Mouse (Mus musculus) embryonic facial prominence, embryonic 14.5 days (tissue): ENCODE data around the gene Thbs4. TPM values are rescaled to one million over a fixed set of nuclear protein-coding genes. Genes with fewer than 3 reads are reported as not detected.

ENCODE experiments used
- ATAC-seq: fragments of 200-750 bp; cut with Nextera tagmentation; 2 replicates; pipeline ENCODE4 v1.8.0; 2017; ENCODE audit warnings: low read depth, moderate number of reproducible peaks, moderate TSS enrichment
- DNase-seq: peaks from one replicate; pipeline ENCODE4 v3.0.0-alpha.2; 2015; ENCODE audit warnings: low spot score
- H3K27ac ChIP-seq: fragments of 300-500 bp; sonication (generic); replicated peaks from 2 replicates; pipeline ENCODE4 v1.5.1; 2014; ENCODE audit warnings: low read depth, mild to moderate bottlenecking, low read length, moderate library complexity
- H3K27me3 ChIP-seq: fragments of 300-500 bp; sonication (generic); replicated peaks from 2 replicates; pipeline ENCODE4 v1.6.1; 2014; ENCODE audit warnings: low read length; ENCODE audit not compliant: control insufficient read depth, insufficient read depth
- H3K36me3 ChIP-seq: fragments of 300-500 bp; sonication (generic); 2 replicates; pipeline ENCODE4 v1.6.1; 2014; ENCODE audit warnings: low read length, mixed read lengths; ENCODE audit not compliant: control insufficient read depth, insufficient read depth
- H3K4me1 ChIP-seq: fragments of 300-500 bp; sonication (generic); 2 replicates; pipeline ENCODE4 v1.6.1; 2014; ENCODE audit warnings: antibody characterized with exemption, low read length; ENCODE audit not compliant: control insufficient read depth, insufficient read depth
- H3K4me2 ChIP-seq: fragments of 300-500 bp; sonication (generic); 2 replicates; pipeline ENCODE4 v1.6.1; 2014; ENCODE audit warnings: low read depth, mild to moderate bottlenecking, low read length, moderate library complexity, mixed read lengths
- H3K4me3 ChIP-seq: fragments of 300-500 bp; sonication (generic); 2 replicates; pipeline ENCODE4 v1.5.1; 2014; ENCODE audit warnings: low read depth, mild to moderate bottlenecking, low read length
- H3K9ac ChIP-seq: fragments of 300-500 bp; sonication (generic); 2 replicates; pipeline ENCODE4 v1.6.1; 2014; ENCODE audit warnings: low read depth, mild to moderate bottlenecking, low read length, moderate library complexity, mixed read lengths
- H3K9me3 ChIP-seq: fragments of 300-500 bp; sonication (generic); 2 replicates; pipeline ENCODE4 v1.6.1; 2016; ENCODE audit warnings: low read length; ENCODE audit not compliant: control insufficient read depth
- WGBS: fragments of 180-500 bp; shearing (Covaris S2); extraction: QIAGEN DNeasy Blood & Tissue Kit; methylation state at CpG from one replicate; pipeline ENCODE4 v1.1.7; 2014; 5-methylcytosine and 5-hydroxymethylcytosine counted together
- polyA plus RNA-seq: library from polyadenylated mRNA; unstranded; fragments of >200 nt; fragmentation: Nextera tagmentation; extraction: Ambion mirVana; gene quantifications from 2 replicates; pipeline ENCODE4 v1.2.1, GENCODE M21; 2014

Thbs4 gene
- polyA plus RNA-seq, 1 experiment from 2014 or later, result 56.8 TPM

DNA sequence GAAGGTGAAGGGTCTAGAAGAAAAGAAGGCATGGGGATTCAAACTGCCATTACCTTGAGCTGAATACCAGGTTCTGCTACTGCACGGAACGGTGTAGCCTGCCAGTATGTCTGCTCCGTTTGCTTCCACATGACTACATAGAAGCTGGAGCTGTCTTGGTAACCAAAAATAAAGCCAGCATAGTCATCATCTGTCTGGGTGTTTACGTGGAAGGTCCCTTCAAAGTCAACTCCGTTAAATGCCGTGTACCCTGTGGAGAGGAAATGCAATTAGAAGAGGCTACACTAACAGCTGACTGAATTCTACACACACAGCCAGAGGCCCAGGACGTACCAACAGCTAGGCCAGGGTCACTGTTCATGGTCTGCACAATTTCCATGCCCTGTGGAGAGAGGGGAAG lies 39.6 kb downstream of the Thbs4 start:
- 73% methylated on average over 7 of the region's 7 CpGs for WGBS

GRCm38 (mm10) chr13:92753676-92754075 lies 40.9 kb downstream of the Thbs4 start:
- Histone ChIP-seq H3K4me1 (no peaks in the 10 kb centered on the region), H3K4me2 (no peak overlapping the region), H3K36me3 (no peaks in the 10 kb centered on the region), H3K27ac (no peak overlapping the region), H3K9ac (no peak overlapping the region), H3K4me3 (no peak overlapping the region), H3K27me3 (0 out of 2 replicates have a peak, but pooled peaks cover 3% of the 10 kb centered on the region), H3K9me3 (no peaks in the 10 kb centered on the region)
- no peak for ATAC-seq
- 80% methylated on average over 8 of the region's 8 CpGs for WGBS
- no peak for DNase-seq

More for the DNA sequence above, 39.6 kb downstream of the Thbs4 start:
- no peak overlapping the region for H3K4me3 ChIP-seq
- no peaks in the 10 kb centered on the region for H3K9me3 ChIP-seq
- DNase-seq (no peak), ATAC-seq (no peak)
- H3K27ac ChIP-seq, result no peak overlapping the region
- no peak overlapping the region for H3K9ac ChIP-seq
- H3K36me3 ChIP-seq, result no peaks in the 10 kb centered on the region
- 0 out of 2 replicates have a peak, but pooled peaks cover 2% of the 10 kb centered on the region for H3K27me3 ChIP-seq
- H3K4me1 ChIP-seq, result no peaks in the 10 kb centered on the region
- no peak overlapping the region for H3K4me2 ChIP-seq

DNA sequence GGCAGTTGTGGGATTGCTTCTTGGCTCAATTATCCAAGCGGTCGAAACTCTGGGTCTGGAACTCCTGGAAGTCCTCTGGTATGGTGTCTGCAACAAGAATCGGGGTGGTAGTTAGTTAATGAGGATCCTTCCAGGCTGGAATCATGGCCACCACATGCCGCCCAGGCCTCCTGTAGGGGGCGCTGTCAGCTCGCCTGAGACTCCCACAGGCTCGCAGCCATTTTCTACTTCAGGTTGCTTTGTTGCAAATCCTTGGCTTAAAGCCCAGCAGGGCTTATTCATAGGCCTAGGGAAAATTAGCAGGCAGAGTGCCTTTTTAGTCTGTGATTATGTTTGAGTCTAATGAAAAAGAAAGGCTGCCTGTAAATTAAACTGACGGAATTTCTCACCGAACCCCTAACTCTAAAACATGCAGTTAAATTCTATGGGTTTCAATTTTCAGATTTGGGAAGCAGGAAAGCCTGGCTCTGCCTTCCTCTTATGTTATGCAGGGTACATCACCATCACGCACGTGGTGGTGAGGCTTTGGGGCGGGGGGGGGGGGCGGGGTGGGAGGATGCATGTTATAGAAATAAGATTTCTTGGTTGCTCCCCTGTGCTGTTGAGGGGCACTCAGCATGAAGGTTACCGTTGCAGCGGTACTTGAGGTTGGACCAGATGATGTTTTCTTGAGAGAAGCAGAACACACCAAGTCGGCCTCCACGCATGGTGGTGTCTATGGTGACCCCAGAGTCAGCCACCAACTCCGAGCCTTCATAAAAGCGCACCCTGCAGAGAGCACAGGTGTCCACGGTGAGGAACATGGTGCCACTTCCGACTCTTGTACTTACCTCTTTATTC lies 42.7 kb downstream of the Thbs4 start:
- Histone ChIP-seq H3K4me3 (no peak overlapping the region), H3K9me3 (no peaks in the 10 kb centered on the region), H3K4me1 (no peaks in the 10 kb centered on the region), H3K9ac (no peak overlapping the region), H3K4me2 (peak overlapping the region; percentile 39), H3K27me3 (0 out of 2 replicates have a peak, but pooled peaks cover 3% of the 10 kb centered on the region), H3K27ac (0 out of 2 replicates have a peak overlapping the region, but pooled peaks have one; percentile 28), H3K36me3 (no peaks in the 10 kb centered on the region)
- 57% methylated on average over 21 of the region's 21 CpGs for WGBS
- ATAC-seq, result peak; percentile 90
- DNase-seq, result peak; percentile 96

GRCm38 (mm10) chr13:92750976-92751518 lies 43.6 kb downstream of the Thbs4 start:
- H3K36me3 ChIP-seq, result no peaks in the 10 kb centered on the region
- H3K27ac ChIP-seq, result 0 out of 2 replicates have a peak overlapping the region, but pooled peaks have one; percentile 28
- ATAC-seq, result peak; percentile 73
- DNase-seq, result peak; percentile 90
- peak overlapping the region; percentile 39 for H3K4me2 ChIP-seq
- H3K27me3 ChIP-seq, result 0 out of 2 replicates have a peak, but pooled peaks cover 3% of the 10 kb centered on the region
- WGBS, result 8% methylated on average over 7 of the region's 7 CpGs
- H3K9me3 ChIP-seq, result no peaks in the 10 kb centered on the region
- no peak overlapping the region for H3K4me3 ChIP-seq
- H3K9ac ChIP-seq, result no peak overlapping the region
- no peaks in the 10 kb centered on the region for H3K4me1 ChIP-seq

- Histone ChIP-seq H3K4me2 (no peak overlapping the region), H3K27ac (no peak overlapping the region), H3K4me1 (no peaks in the 10 kb centered on the region), H3K4me3 (no peak overlapping the region), H3K9me3 (no peaks in the 10 kb centered on the region), H3K36me3 (no peaks in the 10 kb centered on the region), H3K9ac (no peak overlapping the region), H3K27me3 (no peaks in the 10 kb centered on the region)
- ATAC-seq, result no peak
- no peak for DNase-seq
- WGBS, result 80% methylated on average over 5 of the region's 5 CpGs
Measured at GRCm38 (mm10) chr13:92743337-92743736, 51.3 kb downstream of the Thbs4 start.

DNA sequence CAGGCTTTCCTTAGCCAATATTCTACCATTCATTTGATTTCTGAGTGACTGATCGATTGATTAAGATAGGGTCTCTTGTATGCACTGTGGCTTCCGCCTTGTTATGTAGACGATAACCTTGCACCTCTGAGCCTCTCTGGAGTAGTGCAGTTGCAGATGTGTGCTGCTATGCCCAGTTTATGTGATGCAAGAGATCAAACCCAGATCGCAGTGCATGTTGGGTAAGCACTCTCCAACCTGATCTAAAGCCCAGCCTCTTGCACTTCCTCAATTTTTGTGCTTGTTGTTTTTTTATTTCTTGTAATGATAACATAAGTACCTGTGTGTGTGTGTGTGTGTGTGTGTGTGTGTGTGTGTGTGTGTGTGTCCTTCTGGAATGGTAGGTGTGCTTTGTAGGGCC lies 51.7 kb downstream of the Thbs4 start:
- no peak overlapping the region for H3K27ac ChIP-seq
- no peaks in the 10 kb centered on the region for H3K9me3 ChIP-seq
- DNase-seq (no peak), ATAC-seq (no peak)
- WGBS, result 94% methylated on average over 4 of the region's 4 CpGs
- H3K27me3 ChIP-seq, result no peaks in the 10 kb centered on the region
- H3K9ac ChIP-seq, result no peak overlapping the region
- no peaks in the 10 kb centered on the region for H3K4me1 ChIP-seq
- H3K4me2 ChIP-seq, result no peak overlapping the region
- H3K36me3 ChIP-seq, result no peaks in the 10 kb centered on the region
- H3K4me3 ChIP-seq, result no peak overlapping the region

DNA sequence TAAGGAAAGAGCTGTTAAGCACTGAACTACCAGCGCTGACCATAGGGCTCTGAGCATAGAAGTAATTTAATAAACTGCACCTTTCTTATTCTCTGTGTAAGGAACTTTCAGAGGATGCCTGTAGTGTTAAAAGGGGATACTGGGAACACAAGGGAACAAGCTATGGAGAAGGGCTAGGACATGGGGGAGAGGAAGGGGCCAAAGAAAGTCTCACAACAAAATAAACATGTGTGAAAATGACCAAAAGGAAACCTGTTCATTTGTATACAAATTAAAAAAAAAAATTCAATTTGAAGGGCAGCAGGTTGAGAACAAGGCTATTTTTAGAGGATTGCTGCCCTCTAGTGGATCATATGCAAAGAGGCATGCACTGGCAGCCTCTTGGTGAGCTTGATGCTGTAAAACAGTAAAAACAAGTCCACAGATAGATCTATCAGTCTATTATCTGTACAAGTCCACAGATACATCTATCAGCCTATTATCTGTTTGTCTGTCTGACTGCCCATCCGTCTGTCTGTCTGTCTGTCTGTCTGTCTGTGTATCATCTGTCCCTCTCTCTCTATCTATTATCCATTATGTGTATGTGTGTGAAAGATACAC lies 53.8 kb downstream of the Thbs4 start:
- ATAC-seq (0 out of 2 replicates have a peak, but pooled peaks have one; percentile 56), DNase-seq (peak; percentile 83)
- 7% methylated on average over 2 of the region's 2 CpGs for WGBS
- no peak overlapping the region for H3K27ac ChIP-seq
- H3K4me1 ChIP-seq, result no peaks in the 10 kb centered on the region
- H3K9ac ChIP-seq, result no peak overlapping the region
- H3K9me3 ChIP-seq, result no peaks in the 10 kb centered on the region
- no peaks in the 10 kb centered on the region for H3K36me3 ChIP-seq
- H3K4me2 ChIP-seq, result no peak overlapping the region
- no peaks in the 10 kb centered on the region for H3K27me3 ChIP-seq
- H3K4me3 ChIP-seq, result no peak overlapping the region

DNA sequence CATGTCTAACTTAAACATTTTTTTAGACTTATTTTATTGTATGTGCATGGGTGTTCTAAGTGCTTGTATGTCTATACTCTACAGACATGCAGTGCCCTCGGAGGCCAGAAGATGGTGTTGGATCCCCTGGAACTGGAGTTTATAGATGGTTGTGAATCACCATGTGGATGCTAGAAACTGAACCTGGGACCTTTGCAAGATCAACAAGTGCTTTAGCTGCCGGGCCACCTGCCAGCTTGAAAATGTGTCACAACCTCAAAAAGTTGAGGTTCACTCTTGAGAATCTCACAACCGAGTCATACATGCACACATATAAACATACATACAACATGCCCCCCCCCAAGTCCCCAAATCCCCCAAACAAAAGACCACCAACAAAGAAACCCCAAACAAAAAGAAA lies 54.8 kb downstream of the Thbs4 start:
- no peak overlapping the region for H3K4me3 ChIP-seq
- no peak overlapping the region for H3K4me2 ChIP-seq
- WGBS, result 86% methylated on average over 3 of the region's 3 CpGs
- no peaks in the 10 kb centered on the region for H3K9me3 ChIP-seq
- no peak overlapping the region for H3K27ac ChIP-seq
- no peaks in the 10 kb centered on the region for H3K4me1 ChIP-seq
- ATAC-seq (no peak), DNase-seq (no peak)
- no peaks in the 10 kb centered on the region for H3K27me3 ChIP-seq
- H3K36me3 ChIP-seq, result no peaks in the 10 kb centered on the region
- no peak overlapping the region for H3K9ac ChIP-seq
